Comparison of ENCODE assay signal across 16 mouse cellular contexts in the genomic region with DNA sequence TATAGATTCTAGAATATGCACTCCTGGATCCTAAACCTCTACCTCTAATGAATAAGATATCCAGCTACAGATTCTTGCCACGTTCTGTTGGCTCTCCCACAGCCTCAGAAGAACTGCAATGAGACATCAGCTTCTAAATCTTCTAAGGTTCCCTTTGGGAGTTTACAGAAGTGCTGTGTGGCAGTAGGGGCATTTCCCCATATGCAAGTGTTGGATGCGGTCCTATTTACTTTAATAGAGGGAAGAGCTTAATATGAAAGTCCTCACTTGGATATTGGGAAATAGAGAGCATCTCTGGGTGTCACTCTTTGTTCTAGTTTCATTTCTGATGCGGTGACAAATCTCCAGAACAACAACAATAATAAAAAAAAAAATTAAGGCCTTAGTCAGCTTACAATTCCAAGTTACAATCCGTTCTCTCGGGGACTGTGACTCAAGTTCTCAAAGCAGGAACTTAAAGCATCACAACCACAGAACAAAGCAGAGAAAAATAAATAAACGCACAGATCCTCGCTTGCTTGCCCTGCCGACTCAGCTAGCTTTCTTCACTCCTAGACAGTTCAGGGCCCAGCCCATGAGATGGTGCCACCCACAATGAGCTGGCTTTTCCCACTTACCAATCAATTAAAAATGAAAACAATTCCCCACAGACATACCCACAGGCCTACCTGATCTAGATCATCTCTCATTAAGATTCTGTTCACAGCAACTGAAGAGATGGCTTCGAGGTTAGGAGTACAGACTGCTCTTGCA.
DNase-seq lines count a peak whose midpoint lies in the region; ATAC-seq and TF ChIP-seq lines count a peak whose summit lies in the region.
"Had no signal": no experiment of that assay in that cellular context is flagged by ENCODE, and none has a peak within 500 bp of the region (broad histone marks: within the 10 kb centered on the region; RNA-seq: fewer than 3 reads in every experiment).

No protein-coding gene starts in this region.

- no peaks in the 10 kb centered on the region for H3K36me3 ChIP-seq in midbrain, embryonic 15.5 days (replicated peaks)
- no peaks in the 10 kb centered on the region for H3K36me3 ChIP-seq in midbrain, embryonic 13.5 days
- H3K36me3 ChIP-seq in stomach, postnatal 0 days (ENCODE audit: control insufficient read depth, insufficient read depth, low read length): no peaks in the 10 kb centered on the region
- no peaks in the 10 kb centered on the region for H3K36me3 ChIP-seq in kidney, adult 2 months (ENCODE audit: control insufficient read depth, insufficient read depth, low read length)
- H3K36me3 ChIP-seq: forebrain, embryonic 12.5 days; midbrain, embryonic 10.5 days had no signal

- no peak for TF ChIP-seq EP300 in stomach, postnatal 0 days (optimal IDR thresholded peaks at IDR 0.05)

- 0 out of 2 replicates have a peak, but pooled peaks have one; percentile 14 for ATAC-seq in midbrain, embryonic 15.5 days (replicated peaks)
- no peak for ATAC-seq in midbrain, embryonic 13.5 days
- peak; percentile 85 for ATAC-seq in granulocyte monocyte progenitor cell, adult 5-6 weeks (replicated peaks; ENCODE audit: poor library complexity, severe bottlenecking)
- peak; percentile 60; the same call in 1 of the 2 replicates for ATAC-seq in stomach, postnatal 0 days (ENCODE audit: low FRiP score, low TSS enrichment)
- ATAC-seq: CD4-positive, CD25-positive, alpha-beta regulatory T cell, adult 4 months; hindbrain, postnatal 0 days had no signal

- TF ChIP-seq POLR2A in kidney, adult 2 months (IDR thresholded peaks at IDR 0.05; ENCODE audit: low read depth, low read length): no peak

- no peak for TF ChIP-seq CTCF in stomach, postnatal 0 days (IDR thresholded peaks at IDR 0.05; ENCODE audit: low read depth)
- no peak for TF ChIP-seq CTCF in kidney, adult 2 months (conservative IDR thresholded peaks at IDR 0.05; ENCODE audit: insufficient read depth, insufficient read length, low read depth, low read length)

- DNase-seq in heart, adult 18-20 months: peak; percentile 32 to 50
- no peak for DNase-seq in heart, postnatal 4 days
- peak; percentile 26 for DNase-seq in stomach, postnatal 0 days (ENCODE audit: low spot score)
- no peak for DNase-seq in layer of hippocampus, adult 18-20 months (ENCODE audit: low spot score in 2 of 2)
- no peak for DNase-seq in kidney, adult 2 months
- DNase-seq: adrenal gland, postnatal 36 days; heart, postnatal 14 days; kidney, adult 8-10 months; lung, embryonic 14.5 days had no signal

- WGBS in midbrain, embryonic 15.5 days: 70% methylated on average over 9 of the region's 9 CpGs
- 74% methylated on average over 9 of the region's 9 CpGs for WGBS in midbrain, embryonic 13.5 days
- 53% methylated on average over 9 of the region's 9 CpGs for WGBS in stomach, postnatal 0 days
- WGBS in kidney, adult 2 months: 66% methylated on average over 9 of the region's 9 CpGs

- no peaks in the 10 kb centered on the region for H3K9me3 ChIP-seq in midbrain, embryonic 15.5 days
- H3K9me3 ChIP-seq in midbrain, embryonic 13.5 days: no peaks in the 10 kb centered on the region
- no peaks in the 10 kb centered on the region for H3K9me3 ChIP-seq in stomach, postnatal 0 days (ENCODE audit: control insufficient read depth, low read length)
- H3K9me3 ChIP-seq: forebrain, embryonic 12.5 days; midbrain, embryonic 10.5 days had no signal

- no peaks in the 10 kb centered on the region for H3K27me3 ChIP-seq in midbrain, embryonic 15.5 days (replicated peaks)
- H3K27me3 ChIP-seq in midbrain, embryonic 13.5 days: no peaks in the 10 kb centered on the region
- H3K27me3 ChIP-seq in stomach, postnatal 0 days (ENCODE audit: control insufficient read depth, insufficient read depth, low read length): no peaks in the 10 kb centered on the region
- H3K27me3 ChIP-seq in kidney, adult 2 months (replicated peaks; ENCODE audit: control insufficient read depth, insufficient read depth, low read length): no peaks in the 10 kb centered on the region
- H3K27me3 ChIP-seq: forebrain, embryonic 12.5 days had no signal

- H3K4me2 ChIP-seq in midbrain, embryonic 15.5 days: no peak overlapping the region
- H3K4me2 ChIP-seq in midbrain, embryonic 13.5 days (replicated peaks): no peak overlapping the region
- H3K4me2 ChIP-seq in stomach, postnatal 0 days (replicated peaks; ENCODE audit: low read depth): no peak overlapping the region
- H3K4me2 ChIP-seq: forebrain, embryonic 12.5 days; lung, embryonic 14.5 days had no signal

- H3K27ac ChIP-seq in midbrain, embryonic 15.5 days: no peak overlapping the region
- H3K27ac ChIP-seq in midbrain, embryonic 13.5 days: no peak overlapping the region
- peak overlapping the region; percentile 18; the same call in 1 of the 2 replicates for H3K27ac ChIP-seq in stomach, postnatal 0 days (replicated peaks)
- no peak overlapping the region for H3K27ac ChIP-seq in kidney, adult 2 months (ENCODE audit: insufficient read depth, low read depth, low read length)
- H3K27ac ChIP-seq: forebrain, embryonic 12.5 days; hindbrain, postnatal 0 days; midbrain, embryonic 10.5 days had no signal

- no peaks in the 10 kb centered on the region for H3K4me1 ChIP-seq in midbrain, embryonic 15.5 days
- H3K4me1 ChIP-seq in midbrain, embryonic 13.5 days (replicated peaks): no peaks in the 10 kb centered on the region
- H3K4me1 ChIP-seq in stomach, postnatal 0 days (replicated peaks; ENCODE audit: control insufficient read depth, insufficient read depth): no peaks in the 10 kb centered on the region
- peaks cover 6% of the 10 kb centered on the region; the same call in 1 of the 2 replicates for H3K4me1 ChIP-seq in kidney, adult 2 months (ENCODE audit: control insufficient read depth, insufficient read depth, low read length)
- H3K4me1 ChIP-seq: forebrain, embryonic 12.5 days; midbrain, embryonic 10.5 days had no signal

- H3K9ac ChIP-seq in midbrain, embryonic 15.5 days: no peak overlapping the region
- no peak overlapping the region for H3K9ac ChIP-seq in midbrain, embryonic 13.5 days (replicated peaks)
- H3K9ac ChIP-seq in stomach, postnatal 0 days (ENCODE audit: low read length): no peak overlapping the region
- H3K9ac ChIP-seq: forebrain, embryonic 12.5 days; lung, embryonic 14.5 days had no signal

- H3K4me3 ChIP-seq in midbrain, embryonic 15.5 days: no peak overlapping the region
- no peak overlapping the region for H3K4me3 ChIP-seq in midbrain, embryonic 13.5 days (replicated peaks)
- no peak overlapping the region for H3K4me3 ChIP-seq in stomach, postnatal 0 days (ENCODE audit: low read depth, low read length)
- no peak overlapping the region for H3K4me3 ChIP-seq in kidney, adult 2 months (ENCODE audit: insufficient read depth, low read depth, low read length)
- H3K4me3 ChIP-seq: forebrain, embryonic 12.5 days; midbrain, embryonic 10.5 days had no signal

Comparison
In these comparisons a context has a peak if more than half of its experiments do, and no peak if none do; other contexts are left out.
1. DNase-seq: peak in heart, adult 18-20 months (2 of 2) and stomach, postnatal 0 days (single experiment); none in heart, postnatal 4 days (single experiment), layer of hippocampus, adult 18-20 months (0 of 2) and kidney, adult 2 months (single experiment).